Mouse (Mus musculus): Measurements from ENCODE around the gene Nfib. TPM values are rescaled to one million over a fixed set of nuclear protein-coding genes. Genes with fewer than 3 reads are reported as not detected.

The Nfib gene
- polyA plus RNA-seq, 1 experiment from 2014 or later = 26.7 TPM

GRCm38 (mm10) chr4:82531977-82532376, 173.6 kb downstream of the Nfib start:
- H3K9ac ChIP-seq (replicated peaks; ENCODE audit: low read length) = no peak overlapping the region
- peak overlapping the region; percentile 76 for H3K27ac ChIP-seq (ENCODE audit: low read length)
- peaks cover 27% of the 10 kb centered on the region for H3K27me3 ChIP-seq (ENCODE audit: insufficient read depth, low read length)
- no peaks in the 10 kb centered on the region for H3K9me3 ChIP-seq (ENCODE audit: low read length)
- no peak for ATAC-seq (ENCODE audit: low FRiP score, low TSS enrichment)
- H3K4me3 ChIP-seq (ENCODE audit: low read length) = no peak overlapping the region
- no peak overlapping the region for H3K4me2 ChIP-seq (replicated peaks; ENCODE audit: low read depth, low read length)
- 60% methylated on average over 5 of the region's 5 CpGs for WGBS
- peaks cover 32% of the 10 kb centered on the region for H3K4me1 ChIP-seq (ENCODE audit: insufficient read depth, low read length)
- no peaks in the 10 kb centered on the region for H3K36me3 ChIP-seq (ENCODE audit: insufficient read depth, low read length)

DNA sequence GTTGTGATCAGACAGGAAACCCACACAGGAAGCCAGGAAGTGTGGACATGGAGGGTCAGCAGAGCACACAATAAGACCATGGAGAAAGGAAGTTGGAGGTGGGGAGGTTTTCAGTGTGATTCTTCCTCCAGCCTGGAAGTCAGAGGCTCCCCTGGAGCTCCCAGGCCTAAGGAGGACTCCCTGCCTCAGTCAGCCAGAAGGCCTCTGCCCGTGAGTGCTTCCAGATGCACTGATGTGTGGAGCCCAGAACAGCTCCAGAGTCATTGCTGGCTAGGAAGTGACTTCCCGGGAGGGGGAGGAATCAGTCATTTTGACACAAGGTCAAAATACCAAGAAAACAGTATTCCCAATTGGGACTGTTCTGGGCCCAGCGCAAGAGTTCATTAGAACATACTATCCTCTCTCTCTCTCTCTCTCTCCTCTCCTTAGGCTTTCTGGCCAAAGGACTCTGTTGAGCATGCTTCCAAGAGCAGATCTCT, 174.6 kb downstream of the Nfib start:
- H3K4me1 ChIP-seq (ENCODE audit: insufficient read depth, low read length) = peaks cover 25% of the 10 kb centered on the region
- no peaks in the 10 kb centered on the region for H3K36me3 ChIP-seq (ENCODE audit: insufficient read depth, low read length)
- ATAC-seq (ENCODE audit: low FRiP score, low TSS enrichment) = peak; percentile 88
- WGBS = 16% methylated on average over 3 of the region's 3 CpGs
- H3K27ac ChIP-seq (ENCODE audit: low read length) = peak overlapping the region; percentile 76
- H3K9ac ChIP-seq (replicated peaks; ENCODE audit: low read length) = no peak overlapping the region; the same call in 1 of the 2 replicates
- no peak overlapping the region for H3K4me2 ChIP-seq (replicated peaks; ENCODE audit: low read depth, low read length)
- H3K4me3 ChIP-seq (ENCODE audit: low read length) = no peak overlapping the region
- no peaks in the 10 kb centered on the region for H3K9me3 ChIP-seq (ENCODE audit: low read length)
- H3K27me3 ChIP-seq (ENCODE audit: insufficient read depth, low read length) = peaks cover 20% of the 10 kb centered on the region

GRCm38 (mm10) chr4:82528978-82529377, 176.6 kb downstream of the Nfib start:
- Histone ChIP-seq H3K27ac (ENCODE audit: low read length) (no peak overlapping the region), H3K9me3 (ENCODE audit: low read length) (no peaks in the 10 kb centered on the region), H3K36me3 (ENCODE audit: insufficient read depth, low read length) (no peaks in the 10 kb centered on the region), H3K4me2 (replicated peaks; ENCODE audit: low read depth, low read length) (no peak overlapping the region), H3K4me1 (ENCODE audit: insufficient read depth, low read length) (peaks cover 25% of the 10 kb centered on the region), H3K27me3 (ENCODE audit: insufficient read depth, low read length) (peaks cover 1% of the 10 kb centered on the region; the same call in 1 of the 2 replicates), H3K4me3 (ENCODE audit: low read length) (no peak overlapping the region), H3K9ac (replicated peaks; ENCODE audit: low read length) (no peak overlapping the region)
- no peak for ATAC-seq (ENCODE audit: low FRiP score, low TSS enrichment)
- 59% methylated on average over 2 of the region's 2 CpGs for WGBS

DNA sequence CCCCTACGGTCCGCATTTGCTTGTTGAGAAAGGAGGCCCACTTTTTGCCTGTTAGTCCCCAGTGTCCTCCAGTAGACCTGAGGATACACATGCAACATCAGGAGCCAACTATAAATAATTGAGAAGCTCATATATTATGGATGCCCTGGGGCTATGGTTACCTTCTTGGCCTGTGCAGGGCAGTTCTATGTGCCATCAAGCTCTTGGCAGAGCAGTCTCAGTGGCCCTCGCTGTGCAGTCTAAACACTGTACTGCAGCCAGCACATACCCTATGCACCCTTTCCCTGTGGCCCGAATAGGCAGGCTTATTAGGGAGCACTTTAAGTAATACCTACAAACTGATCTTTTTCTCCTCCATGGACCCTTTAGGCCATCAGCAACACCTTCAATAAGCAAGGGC, 185.6 kb downstream of the Nfib start:
- H3K4me1 ChIP-seq (ENCODE audit: insufficient read depth, low read length) = no peaks in the 10 kb centered on the region
- peaks cover 10% of the 10 kb centered on the region; the same call in 1 of the 2 replicates for H3K27me3 ChIP-seq (ENCODE audit: insufficient read depth, low read length)
- H3K4me3 ChIP-seq (ENCODE audit: low read length) = no peak overlapping the region
- no peak overlapping the region for H3K4me2 ChIP-seq (replicated peaks; ENCODE audit: low read depth, low read length)
- no peaks in the 10 kb centered on the region for H3K36me3 ChIP-seq (ENCODE audit: insufficient read depth, low read length)
- H3K9ac ChIP-seq (replicated peaks; ENCODE audit: low read length) = no peak overlapping the region
- no peak overlapping the region for H3K27ac ChIP-seq (ENCODE audit: low read length)
- no peaks in the 10 kb centered on the region for H3K9me3 ChIP-seq (ENCODE audit: low read length)
- WGBS = 95% methylated on average over 4 of the region's 4 CpGs
- no peak for ATAC-seq (ENCODE audit: low FRiP score, low TSS enrichment)

- Histone ChIP-seq H3K27ac (ENCODE audit: low read length) (no peak overlapping the region), H3K36me3 (ENCODE audit: insufficient read depth, low read length) (no peaks in the 10 kb centered on the region), H3K9ac (replicated peaks; ENCODE audit: low read length) (no peak overlapping the region), H3K27me3 (ENCODE audit: insufficient read depth, low read length) (peaks cover 17% of the 10 kb centered on the region; the same call in 1 of the 2 replicates), H3K4me3 (ENCODE audit: low read length) (no peak overlapping the region), H3K9me3 (ENCODE audit: low read length) (no peaks in the 10 kb centered on the region), H3K4me1 (ENCODE audit: insufficient read depth, low read length) (no peaks in the 10 kb centered on the region), H3K4me2 (replicated peaks; ENCODE audit: low read depth, low read length) (no peak overlapping the region)
- WGBS = 76% methylated on average over 1 of the region's 1 CpGs
- ATAC-seq (ENCODE audit: low FRiP score, low TSS enrichment) = no peak
These were observed 187.4 kb downstream of the Nfib start for GRCm38 (mm10) chr4:82518132-82518531.

DNA sequence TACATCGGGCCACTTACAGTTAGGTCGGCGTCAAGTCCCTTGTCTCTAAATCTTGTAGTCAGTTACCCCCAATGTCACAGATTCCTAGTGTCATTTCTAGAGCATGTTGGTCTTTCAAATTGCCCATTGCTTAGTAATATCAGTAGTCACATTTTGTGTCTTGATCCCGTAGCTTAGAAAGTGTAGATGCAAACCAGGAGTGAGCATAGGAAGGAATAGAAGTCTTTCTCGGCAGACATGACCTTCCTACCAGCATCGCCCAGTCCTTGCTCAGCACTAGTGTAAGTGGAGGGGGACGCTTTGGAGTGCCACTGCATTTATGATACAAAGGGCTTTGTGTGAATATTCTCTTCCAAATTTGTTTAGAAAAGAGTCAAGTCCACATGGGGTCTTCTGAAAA, 188.2 kb downstream of the Nfib start:
- Histone ChIP-seq H3K4me2 (replicated peaks; ENCODE audit: low read depth, low read length) (no peak overlapping the region), H3K9me3 (ENCODE audit: low read length) (no peaks in the 10 kb centered on the region), H3K9ac (replicated peaks; ENCODE audit: low read length) (no peak overlapping the region), H3K4me3 (ENCODE audit: low read length) (no peak overlapping the region), H3K27ac (ENCODE audit: low read length) (no peak overlapping the region), H3K36me3 (ENCODE audit: insufficient read depth, low read length) (no peaks in the 10 kb centered on the region), H3K4me1 (ENCODE audit: insufficient read depth, low read length) (0 out of 2 replicates have a peak, but pooled peaks cover 3% of the 10 kb centered on the region), H3K27me3 (ENCODE audit: insufficient read depth, low read length) (peaks cover 17% of the 10 kb centered on the region; the same call in 1 of the 2 replicates)
- ATAC-seq (ENCODE audit: low FRiP score, low TSS enrichment) = no peak
- 59% methylated on average over 7 of the region's 7 CpGs for WGBS

- ATAC-seq (ENCODE audit: low FRiP score, low TSS enrichment) = no peak
- Histone ChIP-seq H3K4me2 (replicated peaks; ENCODE audit: low read depth, low read length) (no peak overlapping the region), H3K9ac (replicated peaks; ENCODE audit: low read length) (no peak overlapping the region), H3K4me1 (ENCODE audit: insufficient read depth, low read length) (peaks cover 7% of the 10 kb centered on the region), H3K27ac (ENCODE audit: low read length) (no peak overlapping the region), H3K36me3 (ENCODE audit: insufficient read depth, low read length) (no peaks in the 10 kb centered on the region), H3K27me3 (ENCODE audit: insufficient read depth, low read length) (peaks cover 17% of the 10 kb centered on the region; the same call in 1 of the 2 replicates), H3K9me3 (ENCODE audit: low read length) (no peaks in the 10 kb centered on the region), H3K4me3 (ENCODE audit: low read length) (no peak overlapping the region)
- 69% methylated on average over 6 of the region's 6 CpGs for WGBS
These were observed 189.2 kb downstream of the Nfib start for GRCm38 (mm10) chr4:82516211-82516795.

- no peak overlapping the region for H3K4me3 ChIP-seq (ENCODE audit: low read length)
- H3K27ac ChIP-seq (ENCODE audit: low read length) = no peak overlapping the region
- 89% methylated on average over 8 of the region's 8 CpGs for WGBS
- no peaks in the 10 kb centered on the region for H3K36me3 ChIP-seq (ENCODE audit: insufficient read depth, low read length)
- no peak overlapping the region for H3K4me2 ChIP-seq (replicated peaks; ENCODE audit: low read depth, low read length)
- H3K9me3 ChIP-seq (ENCODE audit: low read length) = no peaks in the 10 kb centered on the region
- peaks cover 19% of the 10 kb centered on the region for H3K4me1 ChIP-seq (ENCODE audit: insufficient read depth, low read length)
- H3K27me3 ChIP-seq (ENCODE audit: insufficient read depth, low read length) = peaks cover 19% of the 10 kb centered on the region
- no peak for ATAC-seq (ENCODE audit: low FRiP score, low TSS enrichment)
- H3K9ac ChIP-seq (replicated peaks; ENCODE audit: low read length) = no peak overlapping the region
These were observed 190.6 kb downstream of the Nfib start for GRCm38 (mm10) chr4:82514921-82515320.

DNA sequence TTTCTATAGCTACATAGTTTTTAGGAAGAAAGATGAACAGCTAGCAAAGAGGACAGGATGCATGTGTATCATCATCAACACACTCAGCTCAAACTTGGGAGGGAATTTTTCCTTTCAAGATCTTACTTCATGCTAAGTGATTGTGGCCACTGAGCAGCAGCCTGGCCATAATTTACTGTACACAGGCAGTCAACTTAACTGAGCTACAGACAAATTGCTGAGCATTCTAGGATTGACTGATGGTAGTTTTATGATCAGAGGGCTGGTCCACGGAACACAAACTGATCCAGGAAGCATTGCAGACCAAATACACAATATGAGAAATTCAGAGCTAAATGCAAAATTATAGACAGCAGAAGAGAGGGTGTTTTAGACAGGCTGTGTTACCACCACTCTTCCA, 191.2 kb downstream of the Nfib start:
- Histone ChIP-seq H3K4me1 (ENCODE audit: insufficient read depth, low read length) (peaks cover 24% of the 10 kb centered on the region), H3K4me2 (replicated peaks; ENCODE audit: low read depth, low read length) (no peak overlapping the region), H3K9me3 (ENCODE audit: low read length) (no peaks in the 10 kb centered on the region), H3K27me3 (ENCODE audit: insufficient read depth, low read length) (peaks cover 22% of the 10 kb centered on the region), H3K4me3 (ENCODE audit: low read length) (no peak overlapping the region), H3K27ac (ENCODE audit: low read length) (no peak overlapping the region), H3K36me3 (ENCODE audit: insufficient read depth, low read length) (no peaks in the 10 kb centered on the region), H3K9ac (replicated peaks; ENCODE audit: low read length) (no peak overlapping the region)
- 28% methylated on average over 1 of the region's 1 CpGs for WGBS
- no peak for ATAC-seq (ENCODE audit: low FRiP score, low TSS enrichment)

- Histone ChIP-seq H3K4me2 (replicated peaks; ENCODE audit: low read depth, low read length) (peak overlapping the region; percentile 90), H3K27me3 (ENCODE audit: insufficient read depth, low read length) (peaks cover 24% of the 10 kb centered on the region), H3K9me3 (ENCODE audit: low read length) (no peaks in the 10 kb centered on the region), H3K27ac (ENCODE audit: low read length) (peak overlapping the region; percentile 26; the same call in 1 of the 2 replicates), H3K4me1 (ENCODE audit: insufficient read depth, low read length) (peaks cover 34% of the 10 kb centered on the region), H3K36me3 (ENCODE audit: insufficient read depth, low read length) (no peaks in the 10 kb centered on the region), H3K9ac (replicated peaks; ENCODE audit: low read length) (peak overlapping the region; percentile 74), H3K4me3 (ENCODE audit: low read length) (peak overlapping the region; percentile 54)
- ATAC-seq (ENCODE audit: low FRiP score, low TSS enrichment) = no peak
- WGBS = 2% methylated on average over 14 of the region's 14 CpGs
These were observed 192.2 kb downstream of the Nfib start for GRCm38 (mm10) chr4:82513426-82513750.

Measured in kidney, embryonic 16.5 days (tissue).